Comparison of ENCODE assay signal across 16 mouse cellular contexts in genomic region chr17:35209785-35210535, GRCm38 (mm10). TPM values are rescaled to one million over a fixed set of nuclear protein-coding genes. Genes with fewer than 3 reads are reported as not detected.
DNase-seq lines count a peak whose midpoint lies in the region; ATAC-seq lines count a peak whose summit lies in the region.
"Had no signal": no experiment of that assay in that cellular context is flagged by ENCODE, and none has a peak within 500 bp of the region (broad histone marks: within the 10 kb centered on the region; RNA-seq: fewer than 3 reads in every experiment).

No protein-coding gene starts in this region.

- peak; percentile 47 for DNase-seq in thymus, postnatal 14 days
- no peak for DNase-seq in thymus, postnatal 0 days (ENCODE audit: low spot score)
- no peak for DNase-seq in Muller cell, postnatal 12 days (ENCODE audit: inconsistent ontology term)
- DNase-seq: adrenal gland, postnatal 10 days; cerebellum, adult 11-12 months; kidney, postnatal 10 days; layer of hippocampus, postnatal 36 days; lung, postnatal 14 days had no signal

- no peak overlapping the region for H3K27ac ChIP-seq in kidney, embryonic 15.5 days
- no peak overlapping the region for H3K27ac ChIP-seq in forebrain, embryonic 15.5 days (replicated peaks)
- H3K27ac ChIP-seq: heart, embryonic 15.5 days; hindbrain, postnatal 0 days; limb, embryonic 15.5 days had no signal

- no peaks in the 10 kb centered on the region for H3K9me3 ChIP-seq in megakaryocyte, embryonic 14.5 days
- H3K9me3 ChIP-seq in kidney, embryonic 15.5 days (replicated peaks): no peaks in the 10 kb centered on the region
- no peaks in the 10 kb centered on the region for H3K9me3 ChIP-seq in forebrain, embryonic 15.5 days
- H3K9me3 ChIP-seq: G1E; heart, embryonic 15.5 days; limb, embryonic 15.5 days had no signal

- H3K9ac ChIP-seq in kidney, embryonic 15.5 days: no peak overlapping the region
- no peak overlapping the region for H3K9ac ChIP-seq in forebrain, embryonic 15.5 days (replicated peaks)
- H3K9ac ChIP-seq: heart, embryonic 15.5 days; limb, embryonic 15.5 days had no signal

- H3K27me3 ChIP-seq in megakaryocyte, embryonic 14.5 days (replicated peaks): peaks cover under 1% of the 10 kb centered on the region
- H3K27me3 ChIP-seq in kidney, embryonic 15.5 days: 0 out of 2 replicates have a peak, but pooled peaks cover 4% of the 10 kb centered on the region
- H3K27me3 ChIP-seq in forebrain, embryonic 15.5 days: no peaks in the 10 kb centered on the region

- H3K36me3 ChIP-seq in megakaryocyte, embryonic 14.5 days (replicated peaks; ENCODE audit: low read length): no peaks in the 10 kb centered on the region
- H3K36me3 ChIP-seq in kidney, embryonic 15.5 days: no peaks in the 10 kb centered on the region
- H3K36me3 ChIP-seq in forebrain, embryonic 15.5 days: no peaks in the 10 kb centered on the region
- H3K36me3 ChIP-seq: G1E; heart, embryonic 15.5 days; limb, embryonic 15.5 days had no signal

- H3K4me2 ChIP-seq in kidney, embryonic 15.5 days: no peak overlapping the region
- no peak overlapping the region for H3K4me2 ChIP-seq in forebrain, embryonic 15.5 days (replicated peaks)
- H3K4me2 ChIP-seq: heart, embryonic 15.5 days; limb, embryonic 15.5 days had no signal

- 84% methylated on average over 12 of the region's 12 CpGs for WGBS in kidney, embryonic 15.5 days
- WGBS in forebrain, embryonic 15.5 days: 72% methylated on average over 12 of the region's 12 CpGs

- H3K4me3 ChIP-seq in megakaryocyte, embryonic 14.5 days (replicated peaks): peak overlapping the region; percentile 73
- no peak overlapping the region for H3K4me3 ChIP-seq in kidney, embryonic 15.5 days (replicated peaks)
- no peak overlapping the region for H3K4me3 ChIP-seq in forebrain, embryonic 15.5 days
- H3K4me3 ChIP-seq: heart, embryonic 15.5 days; limb, embryonic 15.5 days had no signal

- peak; percentile 90 for ATAC-seq in activated CD4-positive, CD25-positive, alpha-beta regulatory T cell, adult 4 months
- ATAC-seq in kidney, embryonic 15.5 days (replicated peaks; ENCODE audit: low FRiP score): no peak
- no peak for ATAC-seq in forebrain, embryonic 15.5 days (replicated peaks)
- ATAC-seq: hindbrain, postnatal 0 days had no signal

- peaks cover 57% of the 10 kb centered on the region for H3K4me1 ChIP-seq in megakaryocyte, embryonic 14.5 days
- peaks cover 12% of the 10 kb centered on the region; the same call in 1 of the 2 replicates for H3K4me1 ChIP-seq in kidney, embryonic 15.5 days
- no peaks in the 10 kb centered on the region for H3K4me1 ChIP-seq in forebrain, embryonic 15.5 days
- H3K4me1 ChIP-seq: limb, embryonic 15.5 days had no signal

RNA-seq across cellular contexts. Expression of gene Lta, which starts 4.8 kb away (rescaled TPM):
- polyA plus RNA-seq in thymus, postnatal 0 days (2015; fragmentation: Nextera tagmentation; extraction: Ambion mirVana): 4.4 and 4.7 TPM in 2 replicates
- 10 to 100 TPM; 70.5 to 90.5 TPM for polyA plus RNA-seq in activated CD4-positive, CD25-positive, alpha-beta regulatory T cell, adult 4 months (2017; shearing (Covaris generic))
- polyA plus RNA-seq in megakaryocyte, embryonic 14.5 days (2012; ENCODE audit: insufficient read depth, low replicate concordance): 0.85 TPM in 1 of 2 replicates, not detected in the other
- 0.10 TPM in 1 of 2 replicates, not detected in the other for polyA plus RNA-seq in kidney, embryonic 15.5 days (2015; fragmentation: Nextera tagmentation; extraction: Ambion mirVana)
- 0.36 TPM in 1 of 2 replicates, not detected in the other for polyA plus RNA-seq in forebrain, embryonic 15.5 days (2015; fragmentation: Nextera tagmentation; extraction: Ambion mirVana)
- polyA plus RNA-seq: G1E; limb, embryonic 15.5 days had no signal

RNA-seq across cellular contexts. Expression of gene Tnf, which starts 8.2 kb away (rescaled TPM):
- polyA plus RNA-seq in thymus, postnatal 0 days (2015; fragmentation: Nextera tagmentation; extraction: Ambion mirVana): 4.2 and 5.7 TPM in 2 replicates
- polyA plus RNA-seq in activated CD4-positive, CD25-positive, alpha-beta regulatory T cell, adult 4 months (2017; shearing (Covaris generic)): 10 to 100 TPM; 21.5 to 21.6 TPM
- polyA plus RNA-seq in megakaryocyte, embryonic 14.5 days (2012; ENCODE audit: insufficient read depth, low replicate concordance): 2.9 and 3.5 TPM in 2 replicates
- 0.12 TPM in 1 of 2 replicates, not detected in the other for polyA plus RNA-seq in kidney, embryonic 15.5 days (2015; fragmentation: Nextera tagmentation; extraction: Ambion mirVana)
- polyA plus RNA-seq in forebrain, embryonic 15.5 days (2015; fragmentation: Nextera tagmentation; extraction: Ambion mirVana): not detected in 2 replicates
- polyA plus RNA-seq: heart, embryonic 15.5 days had no signal

RNA-seq across cellular contexts. Expression of gene Gm16181, which starts 10.7 kb away (rescaled TPM):
- 0.26 and 0.69 TPM in 2 replicates for polyA plus RNA-seq in thymus, postnatal 0 days (2015; fragmentation: Nextera tagmentation; extraction: Ambion mirVana)
- polyA plus RNA-seq in activated CD4-positive, CD25-positive, alpha-beta regulatory T cell, adult 4 months (2017; shearing (Covaris generic)): 1 to 10 TPM in 1 of 2 experiments, not detected in 1; 1.8 TPM
- not detected in 2 replicates for polyA plus RNA-seq in megakaryocyte, embryonic 14.5 days (2012; ENCODE audit: insufficient read depth, low replicate concordance)
- polyA plus RNA-seq in kidney, embryonic 15.5 days (2015; fragmentation: Nextera tagmentation; extraction: Ambion mirVana): 0.65 and 0.69 TPM in 2 replicates
- 0.61 and 1.1 TPM in 2 replicates for polyA plus RNA-seq in forebrain, embryonic 15.5 days (2015; fragmentation: Nextera tagmentation; extraction: Ambion mirVana)
- polyA plus RNA-seq: G1E had no signal

RNA-seq across cellular contexts. Expression of gene Ltb, which starts 15.7 kb away (rescaled TPM):
- 144 and 167 TPM in 2 replicates for polyA plus RNA-seq in thymus, postnatal 0 days (2015; fragmentation: Nextera tagmentation; extraction: Ambion mirVana)
- 100 to 1,000 TPM; 134 to 383 TPM for polyA plus RNA-seq in activated CD4-positive, CD25-positive, alpha-beta regulatory T cell, adult 4 months (2017; shearing (Covaris generic))
- 12.1 TPM in 1 of 2 replicates, not detected in the other for polyA plus RNA-seq in megakaryocyte, embryonic 14.5 days (2012; ENCODE audit: insufficient read depth, low replicate concordance)
- polyA plus RNA-seq in kidney, embryonic 15.5 days (2015; fragmentation: Nextera tagmentation; extraction: Ambion mirVana): 0.53 and 0.72 TPM in 2 replicates
- 0.25 and 0.70 TPM in 2 replicates for polyA plus RNA-seq in forebrain, embryonic 15.5 days (2015; fragmentation: Nextera tagmentation; extraction: Ambion mirVana)

RNA-seq across cellular contexts. Expression of gene Lst1, which starts 21.7 kb away (rescaled TPM):
- polyA plus RNA-seq in thymus, postnatal 0 days (2015; fragmentation: Nextera tagmentation; extraction: Ambion mirVana): 35.3 and 41.8 TPM in 2 replicates
- polyA plus RNA-seq in activated CD4-positive, CD25-positive, alpha-beta regulatory T cell, adult 4 months (2017; shearing (Covaris generic)): 10 to 100 TPM in 1 of 2 experiments, 1 to 10 TPM in 1; 5.4 to 13.4 TPM
- 5.9 and 24.8 TPM in 2 replicates for polyA plus RNA-seq in megakaryocyte, embryonic 14.5 days (2012; ENCODE audit: insufficient read depth, low replicate concordance)
- 12.1 and 13.7 TPM in 2 replicates for polyA plus RNA-seq in kidney, embryonic 15.5 days (2015; fragmentation: Nextera tagmentation; extraction: Ambion mirVana)
- polyA plus RNA-seq in forebrain, embryonic 15.5 days (2015; fragmentation: Nextera tagmentation; extraction: Ambion mirVana): 6.2 and 6.8 TPM in 2 replicates

Comparison
In these comparisons a context has a peak if more than half of its experiments do, and no peak if none do; other contexts are left out.
1. RNA of gene Lta, which starts 4.8 kb away (polyA plus RNA-seq): 70.5 to 90.5 TPM in activated CD4-positive, CD25-positive, alpha-beta regulatory T cell, adult 4 months; 4.4 to 4.7 TPM in thymus, postnatal 0 days, 0.85 TPM in megakaryocyte, embryonic 14.5 days, 0.36 TPM in forebrain, embryonic 15.5 days and 0.10 TPM in kidney, embryonic 15.5 days; every median in the first group is over 10 times any median in the second.